Mouse (Mus musculus) bone marrow, adult 2 months (tissue): Measurements from ENCODE around the gene Crhbp.

Experiments
- CTCF ChIP-seq: fragments of 200-500 bp; IDR thresholded peaks from 2 replicates; pipeline ENCODE4 v1.5.1; 2011; ENCODE audit warnings: low read length, control low read depth; ENCODE audit not compliant: control insufficient read depth, insufficient read depth
- POLR2A ChIP-seq: fragments of 200-500 bp; IDR thresholded peaks from 2 replicates; pipeline ENCODE4 v1.6.1; 2011; ENCODE audit warnings: low read depth, mild to moderate bottlenecking, control low read depth, low read length, borderline replicate concordance; ENCODE audit not compliant: control insufficient read depth

GRCm38 (mm10) chr13:95424932-95425331 is 19.8 kb downstream of the Crhbp start:
- TF ChIP-seq POLR2A (no peak), CTCF (no peak)
